Mouse (Mus musculus) layer of hippocampus, adult 9-10 months (tissue): Measurements from ENCODE around the gene Sgsm2.

ENCODE experiments used
- DNase-seq: peaks from one replicate; pipeline ENCODE4 v3.0.0; 2022; ENCODE audit warnings: low spot score

The Sgsm2 gene

DNA sequence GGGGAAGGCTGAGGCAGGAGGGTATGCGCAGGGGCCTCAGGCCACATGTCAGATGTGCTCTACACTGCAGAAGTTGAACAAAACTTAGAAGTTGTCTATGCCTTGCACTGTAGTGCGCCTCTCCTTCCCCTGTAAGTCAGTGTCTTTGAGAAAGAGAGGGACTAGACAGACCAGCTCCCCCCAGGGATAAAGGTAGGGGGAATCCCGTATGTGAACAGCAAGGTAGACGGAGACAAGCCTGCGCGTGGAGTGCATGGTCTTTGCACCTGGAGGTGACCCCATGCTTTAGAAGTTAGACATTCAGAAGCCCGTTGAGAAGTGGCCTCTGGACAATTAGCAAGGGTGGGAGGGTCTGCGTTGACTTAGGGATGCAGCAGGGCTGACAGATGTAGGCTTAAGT, 56.1 kb downstream of the Sgsm2 start:
- no peak for DNase-seq

DNA sequence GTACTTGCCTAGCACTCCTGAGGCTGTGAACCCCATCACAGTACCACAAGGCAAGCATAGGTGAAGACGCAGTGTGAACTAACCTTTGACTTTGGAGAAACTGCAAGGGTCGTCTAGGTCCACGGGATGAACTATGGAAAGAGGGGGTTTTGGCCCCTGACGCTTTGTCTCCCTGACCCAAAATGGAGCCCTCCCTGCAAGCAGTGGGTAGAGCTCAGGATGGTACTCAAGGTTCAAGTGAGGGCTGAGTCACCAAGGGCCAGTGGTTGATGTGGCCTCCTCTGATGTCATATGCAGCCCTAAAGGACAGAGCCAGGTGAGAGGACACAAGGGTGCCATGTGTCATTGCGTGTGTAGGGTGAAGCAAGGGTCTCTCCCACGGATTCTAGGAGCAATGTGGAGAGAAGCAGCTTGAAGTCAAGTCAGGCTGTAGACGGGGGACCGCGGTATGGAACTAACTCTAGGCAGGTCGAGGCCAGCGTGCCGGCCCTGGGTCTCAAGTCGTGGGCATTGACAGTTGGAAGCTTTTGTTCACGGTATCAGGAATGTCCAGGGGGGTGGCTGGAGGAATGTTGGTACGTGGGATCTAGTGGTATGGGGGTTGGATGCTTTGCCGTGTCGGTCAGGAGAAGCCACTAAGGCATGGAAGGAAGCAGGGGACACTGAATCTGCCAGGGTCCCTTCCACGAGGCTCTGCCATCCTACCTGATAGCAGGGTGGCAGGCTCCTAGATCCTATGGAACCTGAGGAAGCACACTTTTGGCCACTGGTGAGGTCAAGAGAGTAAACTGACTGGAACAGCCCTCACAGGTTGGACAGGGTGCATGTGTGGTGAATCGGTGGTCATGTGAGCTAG, 56.8 kb downstream of the Sgsm2 start:
- no peak for DNase-seq

DNA sequence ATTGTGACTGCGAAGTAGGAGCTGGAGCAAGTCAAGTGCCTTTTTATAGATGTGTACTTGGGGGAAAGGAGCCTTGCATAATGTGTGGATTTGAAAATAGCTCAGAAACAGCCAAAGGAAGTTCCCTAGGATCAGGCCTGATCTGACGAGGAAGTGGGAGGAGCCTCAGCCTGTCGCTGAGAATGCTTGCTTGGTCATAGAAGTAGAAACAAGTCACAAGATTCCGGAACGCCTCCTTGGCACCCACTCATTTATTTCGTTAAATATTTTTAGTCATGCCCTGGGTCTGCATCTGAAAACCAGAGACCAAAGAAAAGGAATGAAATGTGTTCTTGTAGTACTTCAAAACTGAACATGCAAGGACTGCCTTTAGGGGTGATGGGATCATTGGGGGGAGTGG, 57.9 kb downstream of the Sgsm2 start:
- DNase-seq, result no peak

DNA sequence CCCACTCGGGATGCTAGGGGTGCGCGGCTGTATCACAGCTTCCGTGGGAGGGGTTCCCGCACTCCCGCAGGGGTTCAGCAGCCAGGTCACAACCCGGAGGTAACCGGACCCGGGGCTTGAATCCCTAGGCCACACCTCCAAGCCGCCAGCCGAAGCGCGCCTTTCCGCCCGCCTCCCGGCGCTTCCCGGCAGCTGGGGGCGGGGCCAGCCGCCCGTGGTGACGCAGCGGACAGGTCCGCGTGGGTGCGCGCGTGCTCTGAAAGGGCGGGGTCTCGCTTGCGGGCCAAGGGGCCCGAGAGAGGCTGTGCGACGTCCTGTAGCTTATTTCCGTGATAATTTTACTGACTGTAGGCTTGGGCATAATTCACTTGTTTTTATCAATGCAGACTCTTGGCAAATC, 58.4 kb downstream of the Sgsm2 start:
- peak; percentile 71 for DNase-seq

DNA sequence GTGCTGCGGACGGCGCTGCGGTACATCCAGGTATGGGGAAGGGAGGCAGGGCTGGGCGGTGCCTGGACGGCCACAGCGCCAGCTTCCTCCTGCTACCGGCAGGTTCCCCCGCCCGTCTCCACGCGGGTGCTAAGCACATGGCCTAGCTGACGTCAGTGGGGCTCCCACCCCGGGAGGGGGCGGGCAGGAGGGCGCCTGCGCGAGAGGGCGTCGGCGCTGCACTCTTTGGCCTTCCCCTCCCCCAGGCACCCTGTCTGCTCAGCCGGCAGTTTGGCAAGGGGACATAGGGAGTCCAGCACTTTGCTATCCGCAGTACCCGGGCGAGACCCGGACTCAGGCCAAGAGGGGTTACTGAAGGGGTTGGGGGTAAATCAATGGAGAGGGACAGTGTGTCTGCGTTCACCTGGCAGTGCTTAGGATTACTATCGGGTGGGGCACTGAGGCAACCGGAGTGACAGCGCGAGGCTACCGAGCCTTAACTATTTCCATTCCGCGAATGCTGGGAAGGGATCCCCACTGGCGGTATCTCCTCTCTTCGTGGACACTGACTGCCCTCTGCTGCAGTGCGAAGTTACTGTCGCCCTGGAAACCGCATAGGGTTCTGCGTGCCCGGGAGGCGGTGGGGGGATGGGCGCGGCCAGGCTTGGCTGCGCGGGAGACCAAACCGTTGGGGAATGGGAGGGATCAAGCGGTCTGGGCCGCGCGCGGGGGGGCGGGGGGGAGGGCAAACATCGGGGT, 59.0 kb downstream of the Sgsm2 start:
- peak; percentile 75 for DNase-seq

DNA sequence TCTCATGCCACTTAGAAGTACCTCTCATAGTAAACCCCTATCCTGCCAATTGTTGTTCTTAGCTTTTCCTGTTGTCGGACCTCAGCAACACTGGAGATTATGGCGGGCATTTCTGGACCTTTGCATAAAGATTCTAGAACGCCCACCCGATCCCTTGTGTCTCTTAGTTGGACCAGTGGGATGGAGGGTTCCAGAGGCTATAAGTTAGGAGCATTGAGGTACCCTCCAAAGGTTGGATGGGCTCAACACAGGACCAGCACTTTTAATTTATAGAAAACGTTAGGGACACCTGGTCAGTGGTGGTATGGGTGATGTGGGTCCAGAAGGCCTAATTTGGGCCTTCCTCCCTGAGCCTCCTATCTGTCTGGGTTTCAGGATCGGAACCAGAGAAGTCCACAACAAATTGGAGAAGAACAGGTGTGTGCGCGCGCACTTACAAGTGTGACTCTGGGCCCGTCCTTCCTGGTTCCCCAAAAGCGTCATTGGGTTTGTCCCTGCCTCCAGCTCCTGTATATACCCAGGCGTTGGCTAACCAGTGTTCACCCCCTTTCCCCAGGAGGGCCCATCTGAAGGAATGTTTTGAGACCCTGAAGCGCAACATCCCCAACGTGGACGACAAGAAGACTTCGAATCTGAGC, 59.7 kb downstream of the Sgsm2 start:
- DNase-seq, result no peak

DNA sequence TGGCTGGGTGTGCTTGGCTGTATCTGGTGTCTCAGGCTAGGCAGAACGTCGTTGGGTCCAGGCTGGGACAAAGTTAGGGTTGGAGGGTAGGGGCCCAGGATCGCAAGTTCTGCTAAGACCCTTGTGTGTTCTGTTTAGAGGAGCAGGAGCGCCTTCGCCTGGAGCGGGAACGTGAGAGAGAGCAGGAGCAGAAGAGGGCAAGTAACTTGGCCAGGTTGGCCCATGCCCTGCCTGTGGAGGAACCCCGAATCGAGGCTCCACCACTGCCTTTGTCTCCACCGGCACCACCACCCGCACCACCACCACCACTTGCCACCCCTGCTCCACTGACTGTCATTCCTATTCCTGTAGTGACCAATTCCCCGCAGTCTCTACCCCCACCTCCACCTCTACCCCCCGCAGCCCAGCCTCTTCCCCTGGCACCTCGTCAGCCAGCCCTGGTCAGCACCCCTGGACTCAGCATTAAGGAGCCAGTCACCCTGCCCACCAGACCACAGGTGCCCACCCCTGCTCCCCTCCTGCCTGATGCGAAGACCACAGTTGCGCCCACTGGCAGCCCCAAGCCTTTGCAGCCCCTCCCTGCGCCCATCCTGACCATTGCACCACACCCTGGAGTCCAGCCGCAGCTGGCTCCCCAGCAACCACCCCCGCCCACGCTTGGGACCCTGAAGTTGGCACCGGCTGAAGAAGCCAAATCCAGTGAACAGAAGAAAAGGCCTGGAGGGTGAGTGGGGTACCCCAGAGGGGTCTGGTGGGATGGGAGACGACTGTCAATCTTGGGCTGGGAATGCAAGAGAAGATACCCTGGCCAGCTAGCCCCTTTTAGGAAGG, 60.4 kb downstream of the Sgsm2 start:
- no peak for DNase-seq

DNA sequence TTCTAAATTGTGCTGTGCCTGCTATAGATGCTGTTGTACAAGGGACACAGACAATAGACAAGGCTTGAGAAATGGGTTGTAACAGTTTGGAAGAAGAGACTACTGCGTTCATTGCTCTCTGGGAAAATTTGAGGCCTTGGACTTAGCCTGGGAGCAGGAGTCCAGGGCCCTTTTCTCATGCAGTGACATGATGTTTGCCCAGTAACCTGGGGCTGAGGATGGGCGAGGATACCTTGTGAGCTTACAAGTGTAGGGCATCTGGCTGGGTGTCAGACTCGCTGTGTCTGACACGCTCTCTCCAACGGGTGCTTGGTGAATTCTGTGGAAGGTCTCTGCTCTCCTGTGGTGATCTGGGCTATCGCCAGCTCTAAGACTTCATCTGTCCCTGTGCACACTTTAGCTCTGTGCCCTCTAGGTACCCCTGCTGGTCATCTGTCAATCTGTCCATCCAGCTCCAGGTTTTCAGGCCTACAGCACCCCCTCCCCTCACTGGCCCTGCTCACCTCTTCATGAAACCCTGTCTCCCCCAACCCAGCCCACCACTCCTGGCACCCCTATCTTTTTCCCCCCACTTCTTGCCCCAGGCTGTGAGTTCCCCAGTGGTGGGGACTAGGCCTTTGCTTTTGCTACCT, 61.2 kb downstream of the Sgsm2 start:
- DNase-seq, result no peak

DNA sequence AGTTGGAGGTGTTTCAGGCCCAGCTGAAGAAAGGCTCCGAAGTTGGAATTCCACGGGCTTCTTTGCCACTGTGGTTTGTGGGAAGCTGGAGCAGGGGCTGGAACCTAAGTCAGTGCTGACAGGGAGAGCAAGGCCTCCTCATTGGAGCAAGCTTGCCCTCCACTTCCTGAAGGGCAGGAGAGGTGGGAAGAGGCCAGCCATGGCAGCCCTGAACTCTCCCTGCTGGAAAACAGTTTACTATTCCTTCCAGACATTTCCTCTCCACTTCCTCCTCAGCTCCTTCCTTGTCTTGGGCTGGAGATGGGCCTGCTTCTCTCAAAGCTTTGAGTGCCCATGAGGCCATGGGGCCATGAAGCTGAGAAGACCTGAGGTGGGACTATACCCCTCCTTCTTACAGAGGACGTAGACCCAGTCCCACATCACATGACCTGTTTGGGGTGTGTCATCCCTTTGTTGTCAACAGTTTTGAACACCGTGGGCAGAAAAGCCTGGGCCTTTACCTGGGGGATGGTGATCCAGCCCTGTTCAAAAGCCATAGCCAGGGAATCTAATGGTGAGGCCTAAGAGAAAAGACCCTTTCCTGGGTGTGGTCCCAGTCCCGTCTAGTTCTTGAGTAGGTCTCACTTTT, 62.1 kb downstream of the Sgsm2 start:
- DNase-seq, result no peak

DNA sequence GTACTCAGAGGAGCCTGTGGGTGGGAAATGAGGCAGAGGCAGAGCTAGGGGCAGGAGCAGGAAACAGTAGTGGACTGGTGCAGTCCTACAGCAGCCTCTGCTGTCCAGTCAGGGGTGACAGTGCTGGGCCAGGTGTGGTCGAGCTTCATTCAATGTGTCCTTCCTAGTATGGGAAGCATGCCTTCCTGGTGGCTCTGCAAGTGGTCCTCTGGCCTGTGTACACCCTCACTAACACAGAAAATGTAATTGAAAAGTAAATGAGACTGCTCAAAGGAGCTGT, 62.6 kb downstream of the Sgsm2 start:
- DNase-seq, result no peak

DNA sequence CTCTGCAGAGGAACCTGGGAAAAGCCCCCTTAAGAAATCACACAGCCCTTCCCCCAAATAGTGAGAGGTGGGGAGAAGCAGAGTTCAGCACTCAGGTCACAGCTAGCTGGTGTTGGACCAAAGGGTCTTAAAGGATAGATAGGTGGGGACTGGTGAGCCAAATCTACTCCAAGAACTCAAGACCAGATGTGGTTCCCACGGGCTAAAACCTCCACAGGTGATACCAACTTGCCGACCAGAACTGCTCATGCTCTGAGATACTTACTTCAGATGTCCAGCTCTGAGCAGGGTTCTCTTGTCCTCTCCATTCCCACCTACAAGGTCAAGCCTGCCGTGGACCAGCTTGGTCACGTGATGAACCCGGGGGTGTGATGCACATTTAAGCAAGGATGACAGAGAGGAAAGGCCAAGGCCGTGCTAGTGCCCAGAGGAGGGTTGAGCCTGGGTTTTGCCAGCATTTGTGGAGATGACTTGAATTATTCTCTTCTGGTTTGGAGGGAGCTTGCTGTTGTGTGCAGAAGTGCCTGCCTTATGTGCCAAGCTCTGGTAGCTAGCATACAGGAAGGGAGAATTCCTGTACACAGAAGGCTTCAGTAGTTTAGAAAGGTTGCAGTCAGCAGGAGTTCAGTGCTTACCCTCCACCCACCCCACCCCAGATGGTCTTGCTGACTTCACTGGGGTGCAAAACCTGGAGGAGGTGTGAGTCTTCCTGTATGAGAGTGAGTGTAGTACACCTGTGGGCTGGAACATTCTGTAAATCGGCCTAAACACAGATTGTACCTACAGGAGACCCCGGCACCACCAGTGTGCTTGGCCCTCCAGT, 63.1 kb downstream of the Sgsm2 start:
- DNase-seq, result no peak

DNA sequence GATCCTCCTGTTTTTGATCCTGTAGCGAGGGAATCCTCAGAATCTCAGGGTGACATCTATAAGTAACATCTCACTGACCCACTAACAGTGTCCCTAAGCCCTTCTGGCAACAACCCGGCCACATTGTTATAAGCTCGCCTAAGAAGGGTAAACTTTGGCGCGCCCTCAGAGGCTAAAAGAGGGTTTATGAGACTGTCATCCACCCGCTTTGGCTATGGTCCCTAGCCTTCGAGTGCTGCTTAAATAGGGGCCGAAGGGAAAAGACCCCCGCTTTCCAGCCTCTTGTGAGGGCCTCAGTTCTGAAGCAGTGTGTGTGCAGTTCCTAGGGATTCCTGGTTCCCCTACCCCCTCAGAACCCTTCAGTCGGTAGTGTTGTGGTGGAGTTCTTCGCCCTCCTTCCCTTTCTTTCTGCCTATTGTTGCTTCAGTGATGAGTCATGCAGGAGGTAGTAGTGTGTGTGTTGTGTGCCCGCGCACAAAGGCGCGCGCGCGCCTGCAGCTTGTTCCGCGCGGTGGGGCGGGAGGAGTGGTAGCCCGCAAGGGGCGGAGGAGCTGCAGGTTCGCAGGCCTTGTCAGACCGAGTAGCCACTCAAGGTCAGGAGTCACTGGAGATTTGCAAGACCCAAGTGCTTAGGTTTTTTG, 64.2 kb downstream of the Sgsm2 start:
- DNase-seq, result no peak

DNA sequence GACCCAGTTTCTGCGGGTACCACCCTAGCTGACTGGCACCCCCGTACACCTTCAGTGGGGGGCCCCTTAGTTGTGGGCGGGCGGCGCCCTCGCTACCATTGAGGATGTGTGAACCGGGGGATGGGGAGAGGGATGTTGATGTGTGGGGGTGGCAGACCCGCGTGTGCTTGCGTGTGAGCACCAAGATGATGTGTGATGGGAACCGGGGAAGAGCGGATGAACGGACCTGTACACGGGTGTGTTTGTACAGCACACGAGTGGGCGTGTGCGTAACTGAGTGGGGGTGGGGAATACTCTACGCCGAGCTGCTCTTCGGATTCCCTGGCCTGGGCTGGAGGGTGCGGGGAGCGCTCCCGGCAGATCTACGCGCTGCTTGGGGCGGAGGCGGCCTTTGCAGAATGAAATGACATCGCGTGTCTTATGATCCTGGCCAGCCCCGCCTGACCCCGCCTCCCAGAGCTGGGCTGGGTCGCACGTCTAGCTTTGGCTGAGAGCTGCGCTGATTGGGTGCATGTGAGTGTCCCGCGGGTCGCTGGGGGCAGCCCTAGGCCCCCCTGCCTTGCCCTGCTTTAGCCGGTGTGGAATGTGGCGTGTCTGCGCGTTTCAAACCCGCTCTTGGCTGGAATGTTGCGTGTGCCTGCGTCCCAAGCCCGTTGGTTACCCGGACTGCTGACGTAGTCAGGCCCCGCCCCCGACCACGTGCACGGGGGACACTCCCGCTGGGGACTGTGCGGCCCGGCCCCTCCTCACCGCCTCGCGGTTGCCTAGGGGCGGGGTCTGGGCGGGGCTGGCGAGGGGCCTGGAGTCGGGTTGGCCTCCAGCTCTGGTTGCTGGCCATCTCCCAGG, 65.0 kb downstream of the Sgsm2 start:
- peak; percentile 96 for DNase-seq

DNA sequence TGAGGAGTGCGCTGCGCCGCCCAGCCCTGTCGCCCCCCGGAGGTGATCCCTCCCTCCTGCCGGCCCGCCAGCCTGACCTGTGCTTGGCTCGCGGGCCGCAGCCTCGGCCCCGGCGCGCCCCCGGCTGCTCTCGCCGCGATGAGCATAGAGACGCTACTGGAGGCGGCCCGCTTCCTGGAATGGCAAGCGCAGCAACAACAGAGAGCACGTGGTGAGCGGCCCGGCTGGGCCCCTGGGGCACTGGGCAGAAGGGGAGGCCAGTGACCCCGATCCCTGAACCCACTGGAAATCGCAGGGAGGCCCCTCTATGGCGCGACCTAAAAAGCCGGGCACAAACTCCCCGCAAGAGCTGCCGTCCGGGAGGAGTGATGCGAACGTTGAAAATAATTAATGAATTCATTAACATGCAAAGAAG, 65.7 kb downstream of the Sgsm2 start:
- DNase-seq, result no peak

DNA sequence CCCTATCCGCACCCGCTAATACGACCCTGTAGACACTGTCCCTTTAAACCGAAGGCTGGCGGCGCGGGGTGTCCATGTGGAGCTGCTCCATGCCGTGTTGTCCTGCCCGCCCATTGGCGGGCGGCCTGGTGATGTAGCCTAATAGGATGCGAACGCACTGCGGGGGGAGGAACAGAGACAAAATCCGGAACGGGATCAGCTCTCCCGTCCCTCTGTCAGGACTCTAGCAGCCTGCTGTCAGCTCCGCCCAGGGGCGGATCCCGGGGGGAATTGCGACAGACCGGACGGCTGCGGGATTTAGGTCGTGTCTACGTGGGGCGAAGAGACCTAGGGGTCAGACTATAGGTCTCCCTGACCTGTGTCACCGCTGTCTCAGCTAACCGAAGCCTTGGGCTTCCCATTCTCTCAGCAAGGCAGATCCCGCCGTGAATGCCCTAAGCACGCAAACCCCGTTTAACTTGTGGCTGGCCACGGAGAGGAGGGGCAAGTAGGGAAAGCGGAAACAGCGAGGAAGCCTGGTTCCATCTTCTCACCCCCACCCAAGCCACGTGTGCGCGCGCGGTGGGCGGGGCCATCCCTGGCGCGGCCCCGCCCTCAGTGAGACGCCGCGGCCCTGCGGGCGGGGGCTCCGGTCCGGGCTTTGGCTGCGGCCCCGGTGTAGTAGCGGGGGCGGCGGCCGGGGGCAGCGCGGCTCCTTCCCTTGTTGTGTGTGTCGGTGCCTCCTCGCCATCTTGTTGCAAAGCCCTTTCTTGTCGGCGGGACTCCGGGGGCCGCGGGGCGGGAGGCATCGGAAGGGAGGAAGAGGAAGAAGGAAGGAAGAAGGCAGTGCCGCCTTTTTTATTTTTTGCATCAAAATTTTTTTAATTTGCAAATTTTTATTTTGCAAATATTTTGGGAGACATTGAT, 66.4 kb downstream of the Sgsm2 start, which contains the start of gene Mnt:
TSS of gene Mnt (plus strand) at position 665 of the 906 bp plus-strand sequence.
- DNase-seq, result peak; percentile 98

DNA sequence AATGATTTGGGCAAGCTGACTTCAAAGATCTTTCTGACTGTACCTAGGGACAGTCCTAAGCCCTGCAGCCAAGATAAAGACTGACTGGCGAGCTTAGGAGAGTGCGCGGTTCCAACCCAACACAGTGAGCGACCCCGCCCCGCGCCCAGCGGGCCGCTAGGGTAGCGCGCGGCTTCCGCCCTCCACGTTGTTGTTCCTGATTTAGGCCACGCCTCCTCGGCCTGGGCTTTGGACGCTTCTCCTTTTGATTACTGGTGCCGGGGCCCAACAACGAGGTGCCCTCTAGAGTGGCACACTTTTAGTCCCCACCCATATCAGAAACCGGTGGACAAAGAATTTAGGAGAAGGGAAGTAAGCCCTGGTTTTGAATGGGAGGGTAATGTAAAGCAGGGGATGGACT, 67.0 kb downstream of the Sgsm2 start:
- no peak for DNase-seq

DNA sequence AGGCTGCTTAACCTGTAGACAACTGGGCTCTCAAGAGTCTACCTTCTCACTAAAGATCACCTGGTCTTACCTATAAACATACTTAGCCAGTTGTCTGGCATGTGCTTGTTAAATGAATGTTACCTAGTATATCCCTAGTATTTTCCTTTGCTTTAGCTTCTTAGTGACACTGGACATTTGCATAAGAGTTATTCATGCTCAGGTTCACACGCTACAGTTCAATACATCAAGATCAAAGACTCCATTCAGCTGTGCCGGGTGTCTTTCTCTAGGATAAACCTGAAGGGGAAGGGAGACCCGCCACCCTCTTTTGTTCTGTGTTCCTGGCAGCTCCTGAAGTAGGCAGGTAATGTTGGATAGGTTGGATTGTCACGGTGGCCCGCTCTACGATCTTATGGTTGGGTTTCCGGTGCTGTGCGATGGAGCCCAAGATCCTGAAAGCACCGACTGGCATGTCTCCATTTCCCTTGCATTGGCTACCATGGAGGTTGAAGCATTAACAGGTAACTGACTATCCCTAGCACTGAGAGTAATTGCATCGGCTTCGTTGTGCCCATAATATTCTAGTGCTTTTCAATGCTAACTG, 67.8 kb downstream of the Sgsm2 start:
- no peak for DNase-seq
